Mouse (Mus musculus) hematopoietic stem cell, adult 5-6 weeks (primary cell): ENCODE results near the gene Tmem151a. TPM values are rescaled to one million over a fixed set of nuclear protein-coding genes. Genes with fewer than 3 reads are reported as not detected.

Source experiments
- ATAC-seq, 2 experiments: fragments of 125-278 bp in 1 of 2; replicated peaks in 1 of 2; 2 replicates each; pipeline ENCODE4 v1.8.0; 2016 to 2017; ENCODE audit warnings: inconsistent platforms in 2 of 2, mild to moderate bottlenecking in 2 of 2, moderate number of reproducible peaks in 2 of 2, low read depth in 1 of 2, moderate TSS enrichment in 1 of 2; ENCODE audit not compliant: low FRiP score in 2 of 2, poor library complexity in 2 of 2, severe bottlenecking in 2 of 2, insufficient read depth in 1 of 2, low TSS enrichment in 1 of 2
- total RNA-seq: library from RNA; stranded (forward); fragments of 172-1452, 232-1000 nt; gene quantifications from 2 replicates; pipeline ENCODE4 v1.2.3, GENCODE M21; 2017

The Tmem151a gene
- total RNA-seq, 1 experiment from 2014 or later, result not detected

DNA sequence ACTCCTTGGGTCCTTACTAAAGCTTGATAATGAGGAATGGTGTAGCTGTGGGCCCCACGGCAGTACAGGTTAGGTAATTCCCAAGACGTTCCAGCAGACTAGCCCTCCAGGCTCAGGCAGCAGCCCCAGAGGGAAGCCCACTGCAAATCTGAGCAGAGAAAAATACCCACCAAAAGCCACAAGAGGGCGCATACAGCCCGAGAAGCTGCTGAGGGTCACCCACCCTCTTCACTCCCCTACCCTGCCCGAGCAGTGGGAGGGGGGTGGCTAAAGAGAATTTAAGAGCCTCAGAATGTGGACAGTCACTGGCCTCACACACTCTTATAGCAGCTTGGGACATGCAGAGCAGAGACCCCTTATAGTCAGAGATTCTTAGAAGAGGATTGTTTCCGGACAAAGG, 29.1 kb downstream of the Tmem151a start:
- peak; percentile 40 to 51; a peak in 2 of 4 replicates for ATAC-seq

DNA sequence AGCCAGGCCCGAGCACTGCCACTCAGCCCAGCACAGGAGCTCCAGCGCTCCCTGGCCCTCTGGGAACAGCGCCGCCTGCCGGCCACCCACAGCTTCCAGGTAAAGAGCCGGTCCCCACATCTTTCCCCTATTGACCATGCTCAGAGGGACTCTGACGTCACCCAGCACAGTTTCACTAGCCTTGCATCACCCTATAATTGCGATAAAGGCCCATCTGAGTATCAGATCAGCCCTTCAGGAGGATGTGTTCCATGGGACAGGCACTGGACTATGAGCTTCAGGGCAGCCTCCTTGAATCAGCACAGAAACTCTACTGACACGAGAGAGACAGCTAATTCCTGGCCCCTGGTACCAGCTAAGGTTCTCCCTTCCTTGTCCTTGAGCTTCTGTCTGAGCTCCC, 31.4 kb downstream of the Tmem151a start:
- ATAC-seq, result no peak; a peak in 1 of 4 replicates

DNA sequence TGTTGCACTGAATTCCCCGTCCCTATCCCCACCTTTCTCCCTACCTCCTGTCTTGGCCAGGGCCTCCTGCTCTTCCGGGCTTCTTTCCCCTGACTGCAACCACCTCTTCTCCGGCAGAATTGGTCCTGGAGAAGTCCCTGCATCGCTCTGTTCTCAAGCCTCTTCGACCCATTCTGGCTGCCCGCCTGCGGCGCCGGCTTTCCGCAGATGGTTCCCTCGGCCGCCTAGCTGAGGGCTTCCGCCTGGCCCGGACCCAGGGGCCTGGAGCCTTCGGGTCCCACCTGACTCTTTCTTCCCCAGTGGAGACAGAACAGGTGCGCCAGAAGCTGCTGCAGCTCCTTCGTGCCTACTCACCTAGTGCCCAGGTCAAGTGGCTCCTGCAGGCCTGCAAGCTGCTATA, 32.5 kb downstream of the Tmem151a start:
- no peak for ATAC-seq

DNA sequence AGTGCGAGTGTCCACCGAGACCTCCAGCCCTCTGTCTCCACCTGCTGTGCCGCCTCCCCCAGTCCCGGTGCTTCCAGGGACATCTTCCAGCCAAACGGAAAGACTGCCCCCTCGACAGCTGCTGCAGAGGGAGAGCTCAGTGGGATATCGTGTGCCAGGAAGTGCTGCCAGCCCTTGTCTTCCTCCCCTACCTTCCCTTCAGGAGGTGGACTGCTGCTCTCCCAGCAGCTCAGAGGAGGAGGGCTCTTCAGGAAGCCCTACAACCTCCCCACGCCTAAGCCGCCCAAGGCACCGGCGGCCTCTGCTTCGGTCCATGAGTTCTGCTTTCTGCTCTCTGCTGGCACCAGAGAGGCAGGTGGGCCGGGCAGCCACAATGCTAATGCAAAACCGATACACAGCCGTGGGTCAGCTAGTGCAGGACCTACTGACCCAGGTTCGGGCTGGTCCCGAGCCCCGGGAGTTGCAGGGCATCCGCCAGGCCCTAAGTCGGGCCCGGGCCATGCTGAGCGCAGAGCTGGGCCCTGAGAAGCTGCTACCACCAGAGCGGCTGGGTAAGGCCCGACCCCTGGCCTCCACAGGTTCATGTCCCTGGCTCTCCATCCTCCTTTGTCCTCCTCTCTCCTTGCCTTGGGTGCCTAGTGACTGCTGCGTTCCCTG, 33.0 kb downstream of the Tmem151a start:
- ATAC-seq, result 0 out of 4 replicates have a peak, but pooled peaks of 1 of the 2 experiments have one; percentile 22

- no peak for ATAC-seq
Measured at GRCm38 (mm10) chr19:5051515-5051914, 33.8 kb downstream of the Tmem151a start.

GRCm38 (mm10) chr19:5051031-5051430, 34.3 kb downstream of the Tmem151a start:
- ATAC-seq, result peak in 1 of 2 experiments; percentile 42; a peak in 2 of 4 replicates

DNA sequence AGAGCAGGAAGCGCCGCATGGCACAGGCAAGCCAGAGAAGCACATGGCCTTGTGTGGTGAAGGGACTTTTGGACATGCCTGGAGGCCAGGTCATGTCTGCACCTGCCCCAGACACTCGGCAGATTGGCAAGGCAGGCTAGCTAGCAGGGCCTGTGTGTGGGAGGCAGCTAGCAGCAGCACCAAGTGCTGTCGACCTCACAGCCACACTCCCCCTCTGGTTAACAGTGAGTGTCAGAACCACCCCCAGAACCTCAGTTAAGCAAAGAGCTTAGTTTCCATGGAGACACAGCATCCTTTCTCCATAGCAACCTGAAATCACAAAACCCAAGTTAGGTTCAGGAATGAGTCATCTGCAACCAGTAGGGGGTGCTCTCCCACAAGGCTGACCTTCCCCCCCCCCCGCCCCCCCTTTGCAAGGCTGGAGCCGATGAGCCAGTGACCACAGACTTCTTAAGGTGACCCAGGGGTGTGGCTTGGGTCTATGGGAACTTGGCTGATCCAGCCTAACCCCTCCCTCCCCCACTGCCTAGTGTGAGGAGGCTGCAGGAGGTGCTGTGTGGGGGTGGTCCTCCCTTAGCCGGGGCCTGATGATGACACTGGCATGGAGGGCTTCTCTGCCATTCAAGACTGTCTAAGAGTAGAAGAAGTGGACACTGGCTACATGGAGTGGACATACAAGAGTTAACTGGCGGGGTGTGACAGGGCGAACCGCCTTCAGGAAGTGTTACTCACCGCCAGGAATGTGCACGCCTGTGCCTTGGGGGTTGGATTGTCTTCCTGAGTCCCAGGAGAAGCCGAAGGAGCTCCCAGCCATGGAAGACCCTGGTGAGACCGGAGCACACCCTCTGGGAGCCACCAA, 35.1 kb downstream of the Tmem151a start, which contains the start of gene Rin1:
Gene Rin1 (plus strand): TSS at position 435 of the 859 bp plus-strand sequence.
- no peak for ATAC-seq

DNA sequence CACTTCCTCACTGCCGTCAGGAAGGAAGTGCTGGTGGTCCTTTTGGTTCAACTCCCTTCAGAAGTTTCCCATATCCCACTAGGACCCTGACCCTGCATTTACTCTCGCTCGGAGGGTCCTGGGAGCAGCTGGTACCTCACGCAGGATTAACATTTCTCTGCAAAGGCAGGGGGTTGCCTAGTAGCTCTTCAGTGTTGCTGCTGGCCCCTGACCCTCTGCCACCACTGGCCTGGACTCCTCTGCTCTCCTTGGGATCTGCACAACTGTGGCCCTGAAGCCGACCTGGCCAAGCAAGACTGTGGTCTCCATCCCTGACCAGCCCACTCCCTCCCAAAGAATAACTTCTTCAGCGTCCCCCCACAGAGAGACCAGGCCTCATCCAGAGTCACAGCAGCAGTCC, 36.0 kb downstream of the Tmem151a start:
- no peak for ATAC-seq

GRCm38 (mm10) chr19:5048138-5049056, 36.9 kb downstream of the Tmem151a start:
- ATAC-seq, result no peak

GRCm38 (mm10) chr19:5045531-5045930, 39.8 kb downstream of the Tmem151a start:
- no peak for ATAC-seq

GRCm38 (mm10) chr19:5041588-5041987, 43.7 kb downstream of the Tmem151a start:
- no peak for ATAC-seq

DNA sequence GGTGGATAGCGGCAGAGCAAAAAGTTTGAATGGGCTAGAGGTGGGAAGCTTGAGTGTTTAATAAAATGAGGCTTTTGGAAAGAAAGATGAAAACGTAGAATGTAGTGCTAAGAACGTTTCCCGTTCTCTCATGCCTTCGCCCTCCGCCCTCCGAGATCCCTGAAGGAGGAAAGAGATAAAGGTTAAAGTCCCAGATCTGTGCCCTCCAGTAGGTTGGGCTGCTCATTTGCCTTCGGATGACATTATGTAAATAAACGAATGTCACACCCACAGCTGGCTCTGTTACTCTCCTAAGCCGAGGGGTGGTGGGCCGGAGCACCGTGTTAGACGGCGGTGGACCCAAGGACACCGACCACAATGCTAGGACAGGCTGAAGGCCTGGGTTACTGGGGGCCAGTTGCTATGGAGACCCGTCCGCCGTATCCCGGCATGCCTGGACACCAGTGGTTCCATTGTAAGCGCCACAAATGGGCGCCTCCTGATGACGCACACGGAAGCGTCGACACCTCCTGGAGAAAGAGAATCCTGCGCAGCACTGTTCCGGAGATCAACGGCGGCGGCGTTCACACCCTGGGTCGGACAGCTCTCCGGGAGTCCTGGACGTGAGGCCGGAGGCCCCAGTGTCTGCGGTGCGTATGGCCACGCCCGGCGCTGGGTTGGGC, 44.3 kb downstream of the Tmem151a start, which contains the start of gene Brms1:
Gene Brms1 (plus strand): TSS at position 493 of the 662 bp plus-strand sequence.
- peak; percentile 73 to 89 for ATAC-seq

- ATAC-seq, result no peak
Measured at GRCm38 (mm10) chr19:5039301-5040114, 45.8 kb downstream of the Tmem151a start.

DNA sequence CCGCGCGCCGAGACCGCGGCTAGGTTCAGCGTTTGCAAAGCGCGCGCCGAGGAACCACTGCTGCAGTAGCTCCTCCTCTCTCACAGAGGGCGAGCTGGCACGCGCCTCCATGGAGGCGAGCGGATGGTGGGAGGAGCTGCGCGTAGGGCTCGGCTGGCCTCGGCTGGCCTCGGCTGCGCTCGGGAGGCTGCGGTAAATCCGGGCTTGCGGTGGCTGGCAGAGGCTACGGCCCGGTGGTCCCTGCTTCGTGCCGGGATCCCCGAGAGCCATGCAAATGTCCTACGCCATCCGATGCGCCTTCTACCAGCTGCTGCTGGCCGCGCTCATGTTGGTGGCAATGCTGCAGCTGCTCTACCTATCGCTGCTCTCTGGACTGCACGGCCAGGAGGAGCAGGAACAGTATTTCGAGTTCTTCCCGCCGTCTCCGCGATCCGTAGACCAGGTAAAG, 46.6 kb downstream of the Tmem151a start, which contains the start of the genes B4gat1 and AC124502.3:
Gene B4gat1 (plus strand): TSS at position 118 of the 448 bp plus-strand sequence.
Gene AC124502.3 (plus strand): TSS at position 183 of the 448 bp plus-strand sequence.
- peak; percentile 79 to 89 for ATAC-seq

GRCm38 (mm10) chr19:5037678-5038571, 47.4 kb downstream of the Tmem151a start:
- ATAC-seq, result no peak
